In the genomic region with DNA sequence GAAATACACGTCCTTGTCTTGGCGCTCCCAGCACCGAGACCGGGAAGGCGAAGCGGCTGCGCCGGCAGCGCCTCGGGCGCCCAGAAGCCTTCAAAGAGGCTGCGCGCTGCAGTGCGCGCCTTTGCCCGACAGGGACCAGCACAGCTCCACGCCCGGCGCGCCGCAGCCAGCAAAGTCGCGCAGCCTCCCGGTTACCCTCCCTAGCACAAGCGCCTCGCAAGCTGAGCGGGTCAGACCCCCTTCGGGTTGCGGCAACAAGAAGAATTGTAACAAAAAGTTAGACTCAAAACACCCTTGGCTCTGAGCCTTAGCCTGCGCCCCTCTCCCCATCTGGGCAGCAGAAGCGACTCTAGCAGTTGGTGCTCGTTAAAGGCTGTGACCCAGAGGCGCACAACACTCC, we compare ENCODE assay signal across 8 mouse cellular contexts. TPM values are rescaled to one million over a fixed set of nuclear protein-coding genes. Genes with fewer than 3 reads are reported as not detected.
DNase-seq lines count a peak whose midpoint lies in the region; ATAC-seq and TF ChIP-seq lines count a peak whose summit lies in the region.

No protein-coding gene starts in this region.

- no peaks in the 10 kb centered on the region for H3K36me3 ChIP-seq in embryonic facial prominence, embryonic 10.5 days (replicated peaks)
- H3K36me3 ChIP-seq in heart, adult 2 months (ENCODE audit: control insufficient read depth, insufficient read depth, low read length): no peaks in the 10 kb centered on the region
- no peaks in the 10 kb centered on the region for H3K36me3 ChIP-seq in liver, adult 2 months (ENCODE audit: control insufficient read depth, insufficient read depth, low read length)
- no peaks in the 10 kb centered on the region for H3K36me3 ChIP-seq in myocyte (ENCODE audit: control insufficient read depth, insufficient read depth)

- peak; percentile 95 for TF ChIP-seq CTCF in heart, adult 2 months (IDR thresholded peaks at IDR 0.05)
- TF ChIP-seq CTCF in liver, adult 2 months (IDR thresholded peaks at IDR 0.05; ENCODE audit: low read depth, low read length): peak; percentile 78

- intact Hi-C loops in heart, adult 2 months (cut with DNase I): loop anchor here (2.0 to 10.0 kb wide), 3 partner anchors 157 to 522 kb away; partner anchors contain the start of gene Cox10

- peak overlapping the region; percentile 85 for H3K27ac ChIP-seq in embryonic facial prominence, embryonic 10.5 days (replicated peaks)
- no peak overlapping the region for H3K27ac ChIP-seq in heart, adult 2 months
- H3K27ac ChIP-seq in liver, adult 2 months (replicated peaks; ENCODE audit: insufficient read depth, low read depth, low read length): peak overlapping the region; percentile 95

- peak overlapping the region; percentile 82 for H3K4me3 ChIP-seq in embryonic facial prominence, embryonic 10.5 days
- peak overlapping the region; percentile 58 for H3K4me3 ChIP-seq in heart, adult 2 months
- H3K4me3 ChIP-seq in liver, adult 2 months (ENCODE audit: insufficient read depth, low read depth, low read length): peak overlapping the region; percentile 80
- peak overlapping the region; percentile 38 for H3K4me3 ChIP-seq in myocyte

- H3K4me1 ChIP-seq in embryonic facial prominence, embryonic 10.5 days: peaks cover 90% of the 10 kb centered on the region
- no peaks in the 10 kb centered on the region for H3K4me1 ChIP-seq in heart, adult 2 months (ENCODE audit: control insufficient read depth, insufficient read depth, low read length)
- H3K4me1 ChIP-seq in liver, adult 2 months (ENCODE audit: control insufficient read depth, insufficient read depth, low read length): peaks cover 13% of the 10 kb centered on the region; the same call in 1 of the 2 replicates

- peak; percentile 8 for DNase-seq in cerebellum, adult 11 months
- peak; percentile 91 for DNase-seq in embryonic facial prominence, embryonic 10.5 days (ENCODE audit: low spot score)
- peak; percentile 79 to 82 for DNase-seq in heart, adult 2 months
- DNase-seq in kidney, adult 18-20 months: peak; percentile 79
- DNase-seq in liver, adult 2 months (ENCODE audit: extremely low read depth, low read depth, low spot score): peak; percentile 61
- DNase-seq in spleen, postnatal 14 days (ENCODE audit: low spot score in 2 of 2): peak; percentile 52 to 65

- WGBS in embryonic facial prominence, embryonic 10.5 days: 0% methylated on average over 33 of the region's 33 CpGs
- under 1% methylated on average over 33 of the region's 33 CpGs for WGBS in heart, adult 2 months
- WGBS in liver, adult 2 months: under 1% methylated on average over 33 of the region's 33 CpGs

- no peak for TF ChIP-seq EP300 in heart, adult 2 months (IDR thresholded peaks at IDR 0.05; ENCODE audit: insufficient read depth, low read depth, low read length)

- no peaks in the 10 kb centered on the region for H3K79me2 ChIP-seq in heart, adult 2 months (replicated peaks; ENCODE audit: control insufficient read depth, insufficient read depth, low read length)
- peaks cover 41% of the 10 kb centered on the region for H3K79me2 ChIP-seq in liver, adult 2 months (ENCODE audit: control insufficient read depth, insufficient read depth, low read length)
- H3K79me2 ChIP-seq in myocyte (ENCODE audit: control insufficient read depth, insufficient read depth): no peaks in the 10 kb centered on the region

- H3K4me2 ChIP-seq in myocyte (ENCODE audit: low read depth): peak overlapping the region; percentile 91

- H3K27me3 ChIP-seq in embryonic facial prominence, embryonic 10.5 days (replicated peaks; ENCODE audit: low read depth, poor library complexity, severe bottlenecking): peaks cover 100% of the 10 kb centered on the region
- peaks cover 5% of the 10 kb centered on the region for H3K27me3 ChIP-seq in heart, adult 2 months (ENCODE audit: control insufficient read depth, insufficient read depth, low read length)
- H3K27me3 ChIP-seq in liver, adult 2 months (ENCODE audit: control insufficient read depth, insufficient read depth, low read length): no peaks in the 10 kb centered on the region
- no peaks in the 10 kb centered on the region for H3K27me3 ChIP-seq in myocyte (ENCODE audit: control insufficient read depth, insufficient read depth, insufficient read length)

- H3K9me3 ChIP-seq in embryonic facial prominence, embryonic 10.5 days: no peaks in the 10 kb centered on the region

- ATAC-seq in cerebellum, adult (ENCODE audit: insufficient number of reproducible peaks, low FRiP score, low TSS enrichment): no peak

- H3K9ac ChIP-seq in heart, adult 2 months (ENCODE audit: low read depth, low read length): no peak overlapping the region; the same call in 1 of the 2 replicates
- H3K9ac ChIP-seq in liver, adult 2 months (ENCODE audit: low read depth, low read length): peak overlapping the region; percentile 93

- TF ChIP-seq POLR2A in heart, adult 2 months (IDR thresholded peaks at IDR 0.05; ENCODE audit: insufficient read depth, low read depth, low read length): no peak
- 0 out of 2 replicates have a peak, but pooled peaks have one; percentile 1 for TF ChIP-seq POLR2A in liver, adult 2 months (IDR thresholded peaks at IDR 0.05; ENCODE audit: extremely low read depth, insufficient read depth, low read length)
- TF ChIP-seq POLR2A in myocyte (IDR thresholded peaks at IDR 0.05; ENCODE audit: insufficient read length, low read depth): no peak

- peak overlapping the region; percentile 31 for H3ac ChIP-seq in myocyte (ENCODE audit: control insufficient read depth, insufficient read length)

TF ChIP-seq in myocyte, 11 proteins besides CTCF, POLR2A, EP300 and RAD21:
- TF ChIP-seq MYOD1 (IDR thresholded peaks at IDR 0.05; ENCODE audit: control insufficient read depth in 1 of 3, insufficient read length in 2 of 3, low read depth in 2 of 3): no peak
- peak in 1 of 3 experiments; percentile 14 for TF ChIP-seq MYOG (IDR thresholded peaks at IDR 0.05; ENCODE audit: control insufficient read depth in 1 of 3, insufficient read depth in 1 of 3, insufficient read length in 2 of 3, low read depth in 2 of 3)
- no peak for TF ChIP-seq SRF (IDR thresholded peaks at IDR 0.05; ENCODE audit: control insufficient read depth, insufficient read length, low read depth)
- no peak for TF ChIP-seq E2F4 (IDR thresholded peaks at IDR 0.05; ENCODE audit: insufficient read depth)
- TF ChIP-seq TCF3 (IDR thresholded peaks at IDR 0.05; ENCODE audit: insufficient read length, low read depth): no peak
- no peak for TF ChIP-seq TCF12 (IDR thresholded peaks at IDR 0.05; ENCODE audit: insufficient read depth, poor library complexity, severe bottlenecking)

RNA-seq across cellular contexts. Expression of gene Hs3st3b1, which starts 1.6 kb away (rescaled TPM):
- 9.5 and 11.8 TPM in 2 replicates for polyA plus RNA-seq in embryonic facial prominence, embryonic 10.5 days (2016; fragmentation: Nextera tagmentation; extraction: Ambion mirVana)
- total RNA-seq in heart, adult 2 months (2021): under 1 TPM; 0.77 to 0.94 TPM
- polyA plus RNA-seq in heart, adult 2 months (2012; rRNA removed): 1.4 and 1.5 TPM in 2 replicates
- 38.5 and 45.6 TPM in 2 replicates for total RNA-seq in liver, adult 2 months (2014; rRNA removed)
- 57.5 and 57.7 TPM in 2 replicates for polyA plus RNA-seq in liver, adult 2 months (2012; rRNA removed)
- 0.84 TPM for polyA plus RNA-seq in myocyte (2012; fragmentation: generic; extraction: Trizol)

Comparison
In these comparisons a context has a peak if more than half of its experiments do, and no peak if none do; other contexts are left out.
1. DNase-seq: peak in every context shown above with its lines; median percentile 91 in embryonic facial prominence, embryonic 10.5 days; 80 in heart, adult 2 months; 79 in kidney, adult 18-20 months; 61 in liver, adult 2 months; 58 in spleen, postnatal 14 days; 8 in cerebellum, adult 11 months.